Mouse (Mus musculus): ENCODE data around the gene Gsdma2.

- TF ChIP-seq CTCF (IDR thresholded peaks at IDR 0.05; ENCODE audit: insufficient read depth, low read length), result no peak
- no peak for TF ChIP-seq POLR2A (IDR thresholded peaks at IDR 0.05; ENCODE audit: borderline replicate concordance, extremely low read depth, low read depth, low read length)
These were observed 24.8 kb downstream of the Gsdma2 start for GRCm38 (mm10) chr11:98671284-98671815.
